In the genomic region with DNA sequence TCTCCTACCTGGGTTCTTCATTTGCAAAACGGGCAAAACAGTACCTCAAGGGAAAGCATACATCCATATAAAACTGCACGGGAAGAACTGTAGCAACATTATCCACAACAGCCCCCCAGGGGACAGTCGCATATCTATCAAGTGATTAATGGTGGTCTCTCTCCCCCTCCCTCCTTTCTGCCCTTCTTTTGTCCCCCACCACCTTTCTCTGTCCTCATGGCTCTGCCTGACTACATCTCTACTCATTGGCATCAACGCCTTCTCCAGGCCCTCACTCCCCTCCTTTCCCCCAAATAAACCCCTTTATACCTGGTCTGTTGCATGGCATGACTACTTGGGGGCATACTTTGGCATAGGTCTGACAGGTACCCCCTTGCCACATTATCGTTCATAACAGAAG, we compare ENCODE assay signal across 14 mouse cellular contexts.
DNase-seq lines count a peak whose midpoint lies in the region.
"Had no signal": no experiment of that assay in that cellular context is flagged by ENCODE, and none has a peak within 500 bp of the region (broad histone marks: within the 10 kb centered on the region; RNA-seq: fewer than 3 reads in every experiment).

No protein-coding gene starts in this region.

- no peak overlapping the region for H3K4me3 ChIP-seq in heart, embryonic 10.5 days
- no peak overlapping the region for H3K4me3 ChIP-seq in limb, embryonic 10.5 days

- intact Hi-C loops in heart, postnatal 10 days (cut with DNase I), result no loop called here

- H3K27me3 ChIP-seq in heart, embryonic 10.5 days (ENCODE audit: insufficient read depth, poor library complexity, severe bottlenecking), result peaks cover 13% of the 10 kb centered on the region
- no peaks in the 10 kb centered on the region for H3K27me3 ChIP-seq in limb, embryonic 10.5 days (ENCODE audit: low read depth, poor library complexity, severe bottlenecking)
- H3K27me3 ChIP-seq: CH12.LX, Patski had no signal

- no peaks in the 10 kb centered on the region for H3K9me3 ChIP-seq in heart, embryonic 10.5 days
- no peaks in the 10 kb centered on the region for H3K9me3 ChIP-seq in limb, embryonic 10.5 days (replicated peaks)
- H3K9me3 ChIP-seq: G1E had no signal

- no peaks in the 10 kb centered on the region for H3K36me3 ChIP-seq in heart, embryonic 10.5 days
- H3K36me3 ChIP-seq in limb, embryonic 10.5 days, result no peaks in the 10 kb centered on the region
- H3K36me3 ChIP-seq: G1E had no signal

- no peaks in the 10 kb centered on the region for H3K4me1 ChIP-seq in heart, embryonic 10.5 days
- peaks cover 24% of the 10 kb centered on the region for H3K4me1 ChIP-seq in limb, embryonic 10.5 days

- no peak overlapping the region for H3K27ac ChIP-seq in heart, embryonic 10.5 days
- H3K27ac ChIP-seq in limb, embryonic 10.5 days, result 0 out of 2 replicates have a peak overlapping the region, but pooled peaks have one; percentile 39

- peak; percentile 53 for DNase-seq in heart, adult 11 months
- DNase-seq in heart, adult 9 months (ENCODE audit: low spot score in 2 of 2), result no peak
- peak; percentile 52 for DNase-seq in heart, embryonic 10.5 days (ENCODE audit: low spot score)
- DNase-seq in heart, postnatal 10 days, result no peak
- no peak for DNase-seq in limb, embryonic 10.5 days (ENCODE audit: low spot score)
- no peak for DNase-seq in kidney, postnatal 36 days
- DNase-seq: adrenal gland, adult 8-10 months; B cell, adult 2 months; cerebellum, adult 11 months; cerebellum, adult 11-12 months; cerebellum, adult 18-20 months had no signal

- 79% methylated on average over 5 of the region's 5 CpGs for WGBS in heart, embryonic 10.5 days
- 85% methylated on average over 5 of the region's 5 CpGs for WGBS in limb, embryonic 10.5 days

Comparison
In these comparisons a context has a peak if more than half of its experiments do, and no peak if none do; other contexts are left out.
1. DNase-seq: peak in heart, adult 11 months (single experiment) and heart, embryonic 10.5 days (single experiment); none in heart, adult 9 months (0 of 2), heart, postnatal 10 days (0 of 2), limb, embryonic 10.5 days (single experiment) and kidney, postnatal 36 days (0 of 2).